Mouse (Mus musculus) activated CD4-positive, CD25-positive, alpha-beta regulatory T cell (primary cell): Measurements from ENCODE around the gene Nasp. TPM values are rescaled to one million over a fixed set of nuclear protein-coding genes. Genes with fewer than 3 reads are reported as not detected.

Experiments
- polyA plus RNA-seq, 2 experiments: library from polyadenylated mRNA; unstranded; fragments of 100-300 nt; shearing (Covaris generic); gene quantifications; one replicate each; pipeline ENCODE4 v1.2.1; 2017

Gene Nasp
- 10 to 100 TPM; 50.5 to 76.9 TPM for polyA plus RNA-seq

DNA sequence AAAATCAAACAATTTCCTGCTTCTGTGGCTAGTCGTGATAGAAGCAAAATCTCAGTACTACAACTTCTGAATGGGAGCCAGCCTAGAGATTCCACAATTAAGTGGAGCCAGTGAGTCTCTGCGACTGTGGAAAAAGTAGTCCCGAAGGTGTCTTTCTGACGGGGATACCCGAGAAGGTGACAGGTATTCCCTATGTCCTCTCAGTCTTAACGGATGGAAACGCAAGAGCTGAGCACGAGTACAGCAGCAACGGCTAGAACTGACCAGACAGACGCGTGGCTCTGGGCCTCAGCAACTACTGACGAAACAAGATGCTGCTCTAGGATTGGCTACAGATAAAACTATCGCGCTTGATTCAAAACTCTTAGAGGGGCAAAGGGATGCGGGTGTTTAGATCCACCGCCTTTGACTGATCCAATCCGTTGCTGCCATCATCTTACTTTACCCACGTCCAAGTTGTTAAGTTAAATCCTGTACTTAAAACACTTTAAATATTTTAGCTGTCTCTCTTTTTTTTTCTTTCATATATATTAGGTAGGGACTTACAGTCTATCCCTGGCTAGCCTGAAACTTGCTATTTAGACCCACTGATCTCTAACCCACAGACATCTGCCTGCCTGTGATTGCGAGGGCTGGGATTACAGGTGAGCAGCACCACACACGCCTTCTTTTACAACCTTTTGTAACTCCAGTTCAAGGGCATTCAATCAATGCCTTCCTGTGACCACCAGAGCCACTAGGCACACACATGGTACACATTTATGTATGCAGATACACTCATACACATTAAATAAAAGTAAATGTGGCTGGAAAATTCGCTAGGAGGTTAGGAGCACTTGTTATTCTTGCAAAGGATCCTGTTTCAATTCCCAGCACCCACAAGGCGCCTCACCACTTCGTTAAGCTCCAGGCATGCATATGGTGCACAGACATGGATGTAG lies at the start of gene Nasp:
Nasp (minus strand) TSS at position 220 of the 941 bp plus-strand sequence.

DNA sequence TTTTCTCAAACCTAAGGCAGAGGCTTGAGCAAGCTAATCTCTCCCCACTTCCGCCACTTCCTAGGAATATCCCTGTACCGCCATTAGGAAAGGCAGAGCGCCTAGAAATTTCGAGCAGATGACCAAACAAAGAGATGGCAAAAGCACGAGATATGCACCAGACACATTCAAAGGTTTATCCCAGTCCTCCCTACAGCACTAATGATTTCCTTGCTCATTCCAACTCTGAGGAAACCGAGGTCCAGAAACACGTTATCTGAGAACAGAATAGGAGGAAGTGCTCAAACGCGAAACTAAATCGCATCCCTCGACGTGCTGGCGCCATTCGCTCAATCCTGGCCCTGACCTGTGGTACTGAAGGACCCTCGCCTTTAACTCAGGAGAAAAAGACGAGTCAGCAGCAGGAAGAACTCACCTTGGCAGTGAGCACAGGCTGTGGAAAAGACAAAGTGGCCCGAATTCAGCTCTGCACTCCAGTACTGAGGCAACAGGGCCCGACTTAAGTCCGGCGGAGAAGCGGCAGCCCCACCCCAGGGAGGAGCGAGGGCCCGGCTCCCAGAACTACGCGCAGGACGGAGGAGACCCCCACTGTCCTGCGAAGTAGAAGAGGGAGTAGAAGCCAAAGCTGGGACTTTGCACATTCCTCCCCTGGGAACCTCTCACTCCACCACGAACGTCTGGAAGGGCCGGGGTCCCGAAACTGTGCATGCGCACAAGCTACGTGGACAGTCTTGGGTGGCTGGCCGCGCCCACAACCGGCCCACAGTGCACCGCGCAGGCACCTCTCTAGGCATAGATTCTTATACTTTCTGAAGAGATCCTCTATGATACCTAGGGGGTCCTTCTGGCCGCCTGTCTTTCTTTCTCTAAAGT lies 23.4 kb upstream of the Nasp start, which contains the start of gene Akr1a1:
Akr1a1 (minus strand) TSS at position 757 of the 873 bp plus-strand sequence.

GRCm38 (mm10) chr4:116596379-116596778 lies 31.4 kb downstream of the Nasp start, which contains the start of gene Ccdc17:
TSS of gene Ccdc17 (plus strand) at chr4:116596654.

DNA sequence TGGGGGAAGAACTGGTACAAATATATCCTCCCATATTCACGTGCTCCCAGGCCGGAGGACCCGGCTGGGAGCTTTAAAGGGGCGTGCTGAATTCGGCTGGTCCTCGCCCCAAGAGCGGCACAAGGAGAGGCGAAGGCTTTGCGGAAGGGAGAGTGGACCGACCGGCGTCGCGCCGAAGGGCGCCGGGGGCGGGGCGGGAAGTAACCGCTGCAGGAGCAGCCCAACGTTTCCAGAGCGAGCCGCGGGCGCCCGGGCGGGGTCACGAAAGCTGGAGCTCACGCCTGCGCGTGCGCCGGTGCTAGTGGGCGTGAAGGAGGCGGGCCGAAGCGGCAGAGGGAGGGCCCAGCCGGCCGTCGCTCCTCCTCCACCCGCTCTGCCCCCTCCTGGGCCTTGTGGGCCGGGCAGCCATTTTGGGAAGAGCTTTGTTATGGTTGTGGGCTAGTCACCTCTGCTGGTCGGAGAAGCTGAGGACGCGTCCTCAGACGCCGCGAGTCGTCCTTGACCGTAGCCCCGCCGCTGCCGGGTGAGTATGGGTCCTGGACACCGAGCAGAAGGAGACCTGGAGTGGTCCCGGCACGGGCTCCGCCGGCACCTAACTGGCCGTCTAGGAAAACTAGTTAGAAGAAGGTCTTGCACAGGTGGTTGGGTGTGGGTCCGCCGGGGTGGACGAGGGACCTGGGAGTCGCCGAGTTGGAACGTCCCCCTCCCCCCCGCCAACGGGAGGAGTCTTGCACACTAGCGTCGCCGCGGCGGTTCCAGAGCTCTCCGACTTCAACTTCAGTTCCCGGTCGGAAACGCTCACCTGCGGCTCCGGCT lies 70.2 kb downstream of the Nasp start, which contains the start of gene Gpbp1l1:
Gpbp1l1 (plus strand) TSS at position 353 of the 816 bp plus-strand sequence.

GRCm38 (mm10) chr4:116555413-116556300 lies 72.1 kb downstream of the Nasp start, which contains the start of gene Tmem69:
TSS of gene Tmem69 (minus strand) at chr4:116555936.

Other genes with a start within 250 kb of the Nasp start
- gene Mast2, start 163.8 kb downstream of the Nasp start, polyA plus RNA-seq = 10 to 100 TPM; 10.7 to 15.2 TPM
- 10 to 100 TPM; 17.3 to 24.5 TPM for gene Ipp, start 120.4 kb downstream of the Nasp start, polyA plus RNA-seq
- 10 to 100 TPM; 15.2 to 18.7 TPM for gene Tmem69, start 72.0 kb downstream of the Nasp start, polyA plus RNA-seq
- 10 to 100 TPM; 43.6 to 55.0 TPM for gene Gpbp1l1, start 70.3 kb downstream of the Nasp start, polyA plus RNA-seq
- gene Ccdc17, start 31.3 kb downstream of the Nasp start, polyA plus RNA-seq = 10 to 100 TPM in 1 of 2 experiments, 1 to 10 TPM in 1; 8.0 to 12.0 TPM
- 100 to 1,000 TPM; 297 to 376 TPM for gene Akr1a1, start 23.7 kb upstream of the Nasp start, polyA plus RNA-seq
- gene Prdx1, start 57.6 kb upstream of the Nasp start, polyA plus RNA-seq = 100 to 1,000 TPM; 622 to 762 TPM
- gene Mmachc, start 80.5 kb upstream of the Nasp start, polyA plus RNA-seq = 1 to 10 TPM; 4.0 to 8.7 TPM
- 1 to 10 TPM; 7.5 to 7.7 TPM for gene Ccdc163, start 80.6 kb upstream of the Nasp start, polyA plus RNA-seq
- gene Tesk2, start 93.0 kb upstream of the Nasp start, polyA plus RNA-seq = 1 to 10 TPM; 4.7 to 6.6 TPM
- 10 to 100 TPM; 31.7 to 36.5 TPM for gene Toe1, start 179.7 kb upstream of the Nasp start, polyA plus RNA-seq
- gene Mutyh, start 179.8 kb upstream of the Nasp start, polyA plus RNA-seq = 10 to 100 TPM; 11.3 to 13.3 TPM
- under 1 TPM; 0.18 to 0.44 TPM for gene Hpdl, start 193.8 kb upstream of the Nasp start, polyA plus RNA-seq
- under 1 TPM; 0.04 to 0.21 TPM for gene Zswim5, start 249.4 kb upstream of the Nasp start, polyA plus RNA-seq